Mouse (Mus musculus) liver, embryonic 12.5 days (tissue): ENCODE measurements around the gene Tshz2. TPM values are rescaled to one million over a fixed set of nuclear protein-coding genes. Genes with fewer than 3 reads are reported as not detected.

Experiments
- ATAC-seq: fragments of 200-750 bp; cut with Nextera tagmentation; 2 replicates; pipeline ENCODE4 v1.8.0; 2017; ENCODE audit warnings: moderate number of reproducible peaks, mild to moderate bottlenecking, moderate library complexity
- H3K27ac ChIP-seq: fragments of 300-500 bp; sonication (generic); 2 replicates; pipeline ENCODE4 v1.5.1; 2016; ENCODE audit warnings: mild to moderate bottlenecking
- H3K27me3 ChIP-seq: fragments of 300-500 bp; sonication (generic); replicated peaks from 2 replicates; pipeline ENCODE4 v1.6.1; 2016; ENCODE audit warnings: mild to moderate bottlenecking, moderate library complexity
- H3K36me3 ChIP-seq: fragments of 300-500 bp; sonication (generic); 2 replicates; pipeline ENCODE4 v1.6.1; 2016; ENCODE audit warnings: mild to moderate bottlenecking, moderate library complexity
- H3K4me1 ChIP-seq: fragments of 300-500 bp; sonication (generic); 2 replicates; pipeline ENCODE4 v1.6.1; 2016
- H3K4me2 ChIP-seq: fragments of 300-500 bp; sonication (generic); 2 replicates; pipeline ENCODE4 v1.6.1; 2016; ENCODE audit warnings: mild to moderate bottlenecking, moderate library complexity
- H3K4me3 ChIP-seq: fragments of 300-500 bp; sonication (generic); 2 replicates; pipeline ENCODE4 v1.5.1; 2016; ENCODE audit warnings: mild to moderate bottlenecking, moderate library complexity
- H3K9ac ChIP-seq: fragments of 300-500 bp; sonication (generic); 2 replicates; pipeline ENCODE4 v1.6.1; 2016; ENCODE audit warnings: mild to moderate bottlenecking, moderate library complexity
- H3K9me3 ChIP-seq: fragments of 300-500 bp; sonication (generic); replicated peaks from 2 replicates; pipeline ENCODE4 v1.6.1; 2016; ENCODE audit warnings: mild to moderate bottlenecking, moderate library complexity
- WGBS: fragments of 180-500 bp; shearing (Covaris S2); methylation state at CpG from one replicate; pipeline ENCODE4 v1.1.7; 2016; ENCODE audit not compliant: insufficient replicate concordance; 5-methylcytosine and 5-hydroxymethylcytosine counted together
- polyA plus RNA-seq: library from polyadenylated mRNA; unstranded; fragments of >200 nt; fragmentation: Nextera tagmentation; extraction: Ambion mirVana; gene quantifications from 2 replicates; pipeline ENCODE4 v1.2.1, GENCODE M21; 2016

The Tshz2 gene
- polyA plus RNA-seq, 1 experiment from 2014 or later = 2.9 TPM

DNA sequence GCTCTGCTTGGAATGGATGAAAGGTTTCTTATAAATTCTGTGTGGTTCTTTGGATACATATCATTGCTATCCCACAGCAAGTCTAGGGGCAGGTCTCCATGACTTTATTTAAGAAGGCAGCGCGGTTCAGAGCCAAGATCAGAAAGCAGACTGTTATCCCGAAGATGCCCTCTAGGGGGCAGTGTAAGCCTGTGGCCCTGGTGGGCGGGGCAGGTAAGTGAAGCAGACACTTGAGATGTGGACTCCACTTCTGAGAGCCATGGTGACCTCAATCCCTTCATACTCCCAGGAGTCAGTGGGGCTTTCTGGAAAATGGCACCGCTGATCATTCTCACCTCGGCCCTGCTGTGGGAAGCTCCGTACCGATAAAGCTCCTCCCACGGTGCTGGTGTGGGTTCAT lies 422.6 kb downstream of the Tshz2 start:
- Histone ChIP-seq H3K4me3 (no peak overlapping the region), H3K27ac (no peak overlapping the region), H3K27me3 (no peaks in the 10 kb centered on the region), H3K36me3 (no peaks in the 10 kb centered on the region), H3K9me3 (no peaks in the 10 kb centered on the region), H3K9ac (no peak overlapping the region), H3K4me1 (0 out of 2 replicates have a peak, but pooled peaks cover 3% of the 10 kb centered on the region), H3K4me2 (no peak overlapping the region)
- WGBS = 27% methylated on average over 9 of the region's 9 CpGs
- ATAC-seq = 0 out of 2 replicates have a peak, but pooled peaks have one; percentile 8

DNA sequence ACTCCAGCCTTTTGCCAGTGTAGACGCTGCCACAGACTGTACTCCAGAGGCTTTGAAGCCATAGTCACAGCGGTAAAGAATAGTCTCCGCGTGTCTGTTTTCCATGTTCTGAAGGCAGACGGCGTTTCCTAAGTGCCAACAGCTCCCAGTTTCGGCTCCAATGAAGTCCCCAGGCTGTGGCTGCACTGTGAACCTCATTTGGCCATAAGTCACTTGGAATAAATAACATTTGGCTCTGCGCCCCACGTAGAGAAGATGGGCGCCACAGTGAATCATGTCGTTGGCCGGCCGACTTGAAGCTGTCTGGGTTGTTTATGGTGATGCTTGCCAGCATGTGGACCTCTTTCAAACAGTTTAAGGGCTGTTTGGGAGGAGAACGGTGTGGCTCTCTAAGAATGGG lies 426.0 kb downstream of the Tshz2 start:
- H3K4me2 ChIP-seq = no peak overlapping the region
- WGBS = 86% methylated on average over 14 of the region's 14 CpGs
- H3K27me3 ChIP-seq = no peaks in the 10 kb centered on the region
- ATAC-seq = no peak
- H3K4me3 ChIP-seq = no peak overlapping the region
- H3K4me1 ChIP-seq = no peaks in the 10 kb centered on the region
- no peak overlapping the region for H3K27ac ChIP-seq
- H3K9me3 ChIP-seq = no peaks in the 10 kb centered on the region
- H3K9ac ChIP-seq = no peak overlapping the region
- no peaks in the 10 kb centered on the region for H3K36me3 ChIP-seq

DNA sequence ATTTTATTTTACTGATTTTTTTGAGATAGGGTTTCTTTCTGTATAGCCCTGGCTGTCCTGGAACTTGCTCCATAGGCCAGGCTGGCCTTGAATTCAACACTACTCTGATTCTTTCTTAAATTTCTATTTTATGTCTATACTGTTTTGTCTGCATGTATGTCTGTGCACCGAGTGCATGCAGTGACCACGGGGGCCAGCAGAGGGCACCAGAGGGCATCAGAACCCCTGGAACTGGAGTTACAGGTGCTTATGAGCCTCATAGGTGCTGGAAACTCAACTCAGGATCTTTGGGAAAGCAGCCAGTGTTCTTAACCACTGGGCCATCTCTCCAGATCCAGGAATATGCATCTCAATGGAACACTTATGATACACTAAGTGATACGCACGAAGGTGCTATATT lies 427.3 kb downstream of the Tshz2 start:
- ATAC-seq = no peak
- H3K9me3 ChIP-seq = no peaks in the 10 kb centered on the region
- no peak overlapping the region for H3K4me3 ChIP-seq
- H3K4me1 ChIP-seq = no peaks in the 10 kb centered on the region
- H3K27me3 ChIP-seq = no peaks in the 10 kb centered on the region
- 61% methylated on average over 4 of the region's 4 CpGs for WGBS
- no peak overlapping the region for H3K9ac ChIP-seq
- H3K4me2 ChIP-seq = no peak overlapping the region
- no peak overlapping the region for H3K27ac ChIP-seq
- H3K36me3 ChIP-seq = no peaks in the 10 kb centered on the region

DNA sequence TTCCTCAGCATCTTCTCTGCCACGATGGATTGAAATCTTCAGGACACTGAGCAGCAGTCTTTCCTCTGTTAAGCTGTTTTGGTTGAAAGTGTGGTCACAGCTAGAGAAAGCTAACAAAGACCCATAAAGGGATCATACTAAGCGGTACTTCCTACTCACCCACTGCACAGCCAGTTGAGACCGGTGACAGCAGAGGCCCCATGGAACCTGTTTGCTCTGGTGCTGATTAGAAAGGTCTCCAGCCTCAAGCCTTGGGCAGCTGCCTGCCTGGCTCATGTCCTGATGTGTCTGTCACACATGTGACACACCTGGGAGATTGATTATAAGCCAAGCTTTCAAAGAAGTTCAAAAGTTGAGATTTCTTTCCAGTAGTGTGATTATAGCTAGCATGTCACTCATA lies 429.6 kb downstream of the Tshz2 start:
- Histone ChIP-seq H3K27ac (no peak overlapping the region), H3K4me3 (no peak overlapping the region), H3K9me3 (no peaks in the 10 kb centered on the region), H3K36me3 (no peaks in the 10 kb centered on the region), H3K4me1 (no peaks in the 10 kb centered on the region), H3K4me2 (no peak overlapping the region), H3K9ac (no peak overlapping the region), H3K27me3 (no peaks in the 10 kb centered on the region)
- no peak for ATAC-seq
- 65% methylated on average over 3 of the region's 3 CpGs for WGBS

DNA sequence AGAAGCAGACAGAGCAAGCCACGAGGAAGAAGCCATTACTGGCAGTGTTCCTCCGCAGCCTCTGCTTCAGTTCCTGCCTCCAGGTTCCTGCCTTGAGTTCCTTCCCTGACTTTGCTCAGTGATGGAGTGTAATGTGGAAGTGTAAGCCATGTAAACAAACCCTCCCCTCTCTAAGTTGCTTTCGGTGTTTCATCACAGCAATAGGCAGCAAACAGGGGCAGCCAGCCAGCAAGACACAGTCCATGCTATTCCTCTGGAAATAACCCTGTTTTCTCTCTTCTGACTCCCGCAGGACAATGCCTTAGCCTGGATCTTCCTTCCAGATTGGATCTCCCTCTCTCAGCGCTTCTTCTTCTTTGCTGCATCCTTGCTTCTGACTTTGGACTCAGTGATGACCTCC lies 437.2 kb downstream of the Tshz2 start:
- Histone ChIP-seq H3K4me3 (no peak overlapping the region), H3K27ac (no peak overlapping the region), H3K9ac (no peak overlapping the region), H3K9me3 (no peaks in the 10 kb centered on the region), H3K4me1 (no peaks in the 10 kb centered on the region), H3K36me3 (no peaks in the 10 kb centered on the region), H3K27me3 (peaks cover 5% of the 10 kb centered on the region), H3K4me2 (no peak overlapping the region)
- WGBS = 70% methylated on average over 5 of the region's 5 CpGs
- ATAC-seq = no peak

DNA sequence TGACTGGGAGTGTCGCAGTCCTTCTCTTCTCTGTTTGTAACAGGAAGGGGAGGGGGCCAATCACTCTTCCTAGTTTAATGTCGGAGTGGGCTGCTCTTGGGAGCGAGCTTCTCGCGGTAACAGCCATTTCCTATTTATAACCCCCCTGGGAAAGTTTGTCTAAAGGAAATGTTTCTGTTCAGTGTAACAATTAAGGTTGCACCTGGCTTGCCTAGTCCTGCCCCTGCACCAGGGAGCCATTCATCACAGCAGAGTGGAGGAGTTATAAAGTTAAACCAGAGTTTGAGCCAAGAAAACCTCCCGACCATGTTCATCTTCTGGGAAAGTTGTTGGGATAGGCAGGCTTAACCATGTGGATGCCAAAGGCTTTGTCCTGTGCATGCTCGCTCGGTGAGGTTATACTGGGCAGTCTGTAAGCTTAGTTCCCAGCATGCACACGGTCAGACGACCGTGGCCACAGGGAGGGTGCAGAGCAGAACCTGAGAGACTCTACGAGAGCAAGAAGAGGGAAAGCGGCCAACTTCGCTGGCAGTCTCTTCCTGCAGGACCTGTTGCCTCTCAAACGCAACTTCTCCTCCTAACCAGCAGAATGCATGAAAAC lies 437.9 kb downstream of the Tshz2 start:
- WGBS = 32% methylated on average over 15 of the region's 15 CpGs
- ATAC-seq = no peak
- peaks cover 5% of the 10 kb centered on the region for H3K27me3 ChIP-seq
- no peak overlapping the region for H3K4me3 ChIP-seq
- peak overlapping the region; percentile 28 for H3K4me2 ChIP-seq
- no peaks in the 10 kb centered on the region for H3K4me1 ChIP-seq
- H3K9ac ChIP-seq = no peak overlapping the region
- no peaks in the 10 kb centered on the region for H3K36me3 ChIP-seq
- H3K27ac ChIP-seq = no peak overlapping the region
- H3K9me3 ChIP-seq = no peaks in the 10 kb centered on the region

DNA sequence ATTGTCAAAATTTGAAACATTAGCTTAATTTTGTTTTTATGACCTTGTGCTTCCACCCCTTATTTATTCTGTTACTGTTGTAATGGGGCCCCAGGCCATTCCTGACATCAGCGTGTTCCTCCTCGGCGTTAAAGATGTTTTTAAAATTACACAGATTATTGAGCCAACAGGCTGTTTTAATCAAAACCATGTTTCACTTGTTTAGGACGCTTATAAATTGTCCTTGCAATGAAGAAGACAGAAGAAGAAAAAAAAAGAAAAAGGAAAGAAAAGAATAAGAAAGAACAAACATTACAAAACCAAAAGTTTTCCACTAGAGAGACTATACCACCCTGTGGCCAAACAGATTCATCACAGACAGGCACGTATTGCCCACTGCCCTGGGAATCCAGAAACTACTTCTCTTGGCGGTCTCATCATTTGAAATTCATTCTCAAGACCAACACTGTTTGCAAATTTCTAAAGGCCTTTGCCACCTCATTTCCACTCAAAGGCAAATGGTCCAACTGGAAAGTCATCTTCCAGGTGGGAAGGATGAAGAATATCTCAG lies 444.2 kb downstream of the Tshz2 start:
- H3K27me3 ChIP-seq = 0 out of 2 replicates have a peak, but pooled peaks cover 3% of the 10 kb centered on the region
- H3K9me3 ChIP-seq = no peaks in the 10 kb centered on the region
- H3K27ac ChIP-seq = no peak overlapping the region
- no peak overlapping the region for H3K9ac ChIP-seq
- no peak for ATAC-seq
- no peaks in the 10 kb centered on the region for H3K36me3 ChIP-seq
- H3K4me1 ChIP-seq = no peaks in the 10 kb centered on the region
- H3K4me2 ChIP-seq = no peak overlapping the region
- 67% methylated on average over 6 of the region's 6 CpGs for WGBS
- no peak overlapping the region for H3K4me3 ChIP-seq

DNA sequence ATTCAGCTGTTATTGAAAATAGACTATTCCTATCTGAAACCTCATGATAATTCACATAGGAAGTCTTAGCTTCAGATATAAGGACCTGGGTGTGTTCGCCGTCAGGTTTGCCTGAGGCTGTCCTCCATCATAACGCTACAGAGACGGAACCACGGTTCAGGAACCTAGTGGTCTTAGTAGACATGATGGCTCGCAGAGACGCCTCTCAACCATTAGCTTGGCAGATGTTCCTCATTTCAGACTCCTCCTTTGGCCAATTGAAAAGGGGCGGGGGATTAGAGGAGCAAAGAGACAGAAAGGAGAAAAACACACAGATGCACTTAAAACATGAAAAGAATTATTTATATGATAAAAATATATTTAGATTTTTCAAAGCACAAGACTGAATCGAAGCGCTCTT lies 445.2 kb downstream of the Tshz2 start:
- Histone ChIP-seq H3K9me3 (no peaks in the 10 kb centered on the region), H3K4me3 (no peak overlapping the region), H3K9ac (no peak overlapping the region), H3K36me3 (no peaks in the 10 kb centered on the region), H3K27ac (no peak overlapping the region), H3K27me3 (0 out of 2 replicates have a peak, but pooled peaks cover 3% of the 10 kb centered on the region), H3K4me1 (no peaks in the 10 kb centered on the region), H3K4me2 (no peak overlapping the region)
- no peak for ATAC-seq
- 62% methylated on average over 10 of the region's 10 CpGs for WGBS

DNA sequence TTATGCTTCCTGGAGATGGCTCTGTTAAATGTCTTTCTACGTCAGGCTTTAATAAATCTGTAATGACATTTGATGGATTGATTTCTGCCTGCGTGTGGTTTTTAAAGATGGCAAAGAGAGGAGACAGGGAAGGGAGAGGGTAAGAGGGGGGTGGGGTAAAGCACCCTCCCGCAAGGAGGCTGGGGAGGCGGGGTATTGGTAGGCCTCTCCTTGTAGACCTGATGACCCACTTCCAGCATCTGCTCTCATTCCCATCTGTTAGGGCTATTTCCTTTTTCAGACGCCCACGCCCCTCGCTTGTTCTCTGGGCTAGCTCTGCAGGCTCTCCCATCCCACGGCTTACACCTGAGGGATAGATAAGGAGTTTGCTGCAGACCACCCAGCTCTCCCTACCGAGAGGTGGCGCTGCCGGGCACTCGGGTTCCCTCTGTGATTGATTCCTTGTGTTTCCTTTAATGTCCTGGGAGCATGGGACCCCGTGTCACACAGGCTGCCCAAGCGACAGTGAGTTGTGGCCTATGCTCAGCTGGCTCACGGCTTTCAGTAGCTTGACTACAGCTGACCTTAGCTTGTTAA lies 445.7 kb downstream of the Tshz2 start:
- ATAC-seq = no peak
- no peak overlapping the region for H3K4me2 ChIP-seq
- no peaks in the 10 kb centered on the region for H3K36me3 ChIP-seq
- H3K27me3 ChIP-seq = 0 out of 2 replicates have a peak, but pooled peaks cover 3% of the 10 kb centered on the region
- no peak overlapping the region for H3K9ac ChIP-seq
- 41% methylated on average over 15 of the region's 15 CpGs for WGBS
- H3K4me3 ChIP-seq = no peak overlapping the region
- no peaks in the 10 kb centered on the region for H3K4me1 ChIP-seq
- no peak overlapping the region for H3K27ac ChIP-seq
- no peaks in the 10 kb centered on the region for H3K9me3 ChIP-seq

DNA sequence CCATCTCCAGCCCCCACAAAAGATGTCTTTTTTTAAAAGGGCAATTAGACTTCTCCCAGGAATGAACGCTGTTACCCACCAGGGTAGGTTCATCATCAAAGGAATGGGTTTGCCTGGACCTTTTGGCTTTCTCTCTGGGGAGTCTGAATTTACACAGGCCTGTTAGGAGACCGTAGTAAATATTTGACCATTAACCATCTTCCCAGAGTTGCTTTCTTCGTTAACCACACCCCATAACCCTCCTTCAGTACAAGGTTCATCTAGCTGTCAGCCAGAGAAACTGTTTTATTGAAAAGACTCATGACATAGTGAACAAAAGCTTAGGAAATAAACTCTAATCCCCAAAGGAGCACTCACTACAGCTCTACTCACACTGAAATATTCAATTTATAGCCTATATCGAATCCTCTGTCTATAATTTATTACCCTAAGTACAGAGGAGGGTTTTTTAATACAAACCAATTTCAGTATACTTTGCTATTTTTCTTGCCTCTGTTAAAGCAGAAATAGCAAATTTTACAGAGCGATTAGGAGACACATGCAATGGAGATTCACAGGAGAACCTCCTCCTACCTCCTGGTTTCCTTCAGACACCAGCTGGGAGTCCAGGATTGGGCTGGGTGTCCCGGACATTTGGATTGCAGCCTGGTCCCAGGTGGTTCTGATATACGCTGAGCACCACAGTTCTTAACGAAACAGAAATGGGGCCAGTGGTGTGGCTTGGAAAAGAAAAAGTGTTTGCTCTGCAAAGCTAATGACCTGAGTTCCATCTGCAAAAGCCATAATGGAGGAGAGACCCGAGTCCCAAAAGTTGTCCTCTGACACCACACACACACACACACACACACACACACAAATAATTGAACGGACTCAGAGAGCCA lies 459.0 kb downstream of the Tshz2 start:
- no peak for ATAC-seq
- Histone ChIP-seq H3K4me2 (no peak overlapping the region), H3K9me3 (no peaks in the 10 kb centered on the region), H3K4me1 (peaks cover 16% of the 10 kb centered on the region), H3K4me3 (no peak overlapping the region), H3K36me3 (no peaks in the 10 kb centered on the region), H3K9ac (no peak overlapping the region), H3K27me3 (0 out of 2 replicates have a peak, but pooled peaks cover 3% of the 10 kb centered on the region), H3K27ac (no peak overlapping the region)
- 66% methylated on average over 10 of the region's 10 CpGs for WGBS

DNA sequence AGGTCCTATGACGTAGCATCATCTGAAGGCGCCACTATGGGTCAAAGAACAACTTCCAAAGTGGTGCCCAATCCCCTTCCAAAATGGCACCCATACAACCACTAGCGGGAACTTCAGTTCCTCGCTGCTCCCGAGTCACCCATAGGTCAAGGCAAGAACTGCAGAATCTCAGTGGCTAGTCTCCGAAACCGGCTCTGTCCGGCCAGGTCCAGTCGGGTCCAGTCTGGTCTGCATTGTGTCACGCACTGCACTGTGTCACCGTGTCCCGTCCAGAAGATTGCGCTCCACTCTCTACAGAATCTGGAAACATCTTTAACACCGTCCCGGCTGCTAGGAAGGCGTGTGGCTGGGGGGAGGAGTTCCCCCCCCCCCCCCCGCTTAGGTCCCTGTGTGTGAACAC lies 461.4 kb downstream of the Tshz2 start:
- H3K4me1 ChIP-seq = no peaks in the 10 kb centered on the region
- WGBS = 69% methylated on average over 17 of the region's 17 CpGs

DNA sequence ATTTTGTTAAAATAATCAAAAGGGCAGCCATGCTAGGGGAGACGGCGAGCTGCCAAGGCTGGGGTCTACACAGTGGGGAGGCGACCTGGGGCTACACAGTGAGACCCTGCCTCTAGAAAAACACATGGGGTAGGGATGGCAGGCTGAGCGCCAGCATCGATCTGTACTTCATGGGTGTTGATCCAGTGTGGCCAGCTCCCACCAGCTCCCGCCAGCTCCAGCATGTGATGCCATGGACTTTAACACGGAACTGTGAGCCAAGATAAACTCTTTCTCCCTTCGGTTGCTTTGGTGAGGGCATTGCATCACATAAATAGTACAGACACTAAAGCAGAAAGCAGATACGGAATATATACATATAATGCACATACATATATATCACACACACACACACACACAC lies 462.1 kb downstream of the Tshz2 start:
- WGBS = 81% methylated on average over 9 of the region's 9 CpGs
- Histone ChIP-seq H3K27me3 (0 out of 2 replicates have a peak, but pooled peaks cover 11% of the 10 kb centered on the region), H3K4me1 (no peaks in the 10 kb centered on the region), H3K9ac (no peak overlapping the region), H3K4me2 (no peak overlapping the region), H3K36me3 (no peaks in the 10 kb centered on the region), H3K27ac (no peak overlapping the region), H3K4me3 (no peak overlapping the region), H3K9me3 (no peaks in the 10 kb centered on the region)
- ATAC-seq = no peak

More for the DNA sequence above, 461.4 kb downstream of the Tshz2 start:
- Histone ChIP-seq H3K9me3 (no peaks in the 10 kb centered on the region), H3K27ac (no peak overlapping the region), H3K4me2 (no peak overlapping the region), H3K9ac (no peak overlapping the region), H3K4me3 (no peak overlapping the region), H3K27me3 (0 out of 2 replicates have a peak, but pooled peaks cover 7% of the 10 kb centered on the region), H3K36me3 (no peaks in the 10 kb centered on the region)
- ATAC-seq = no peak
